Mouse (Mus musculus): ENCODE results near the gene Olfr693.
"Not testable (repeated sequence)": the region's sequence is repeated elsewhere in the genome, so short reads cannot be mapped to it uniquely, and the experiment has no call there.

The Olfr693 gene

DNA sequence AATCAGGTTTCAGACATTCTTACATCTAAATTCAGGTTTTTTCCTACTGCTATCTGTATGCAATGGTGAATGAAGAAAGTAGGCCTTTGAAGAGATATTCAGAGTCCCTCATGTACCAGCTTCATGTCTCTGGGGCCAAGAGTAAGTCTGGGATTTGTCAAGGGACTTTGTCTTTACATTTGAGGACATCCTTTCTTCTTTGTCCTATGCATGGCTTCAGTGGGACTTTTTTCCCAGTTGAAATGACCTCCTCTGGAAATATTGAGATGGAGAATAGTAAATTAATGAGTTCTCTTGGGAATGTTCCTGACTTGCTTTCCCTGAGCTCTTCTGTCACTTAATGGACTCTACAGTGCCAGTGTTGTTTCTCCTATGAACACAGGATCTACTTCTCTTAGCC is at the start of gene Olfr693:
Gene Olfr693 (minus strand): TSS at position 101 of the 400 bp plus-strand sequence.
- no peak for DNase-seq

- DNase-seq = not testable (repeated sequence)
Observed at GRCm38 (mm10) chr7:106725654-106726053, 45.3 kb upstream of the Olfr693 start.

DNA sequence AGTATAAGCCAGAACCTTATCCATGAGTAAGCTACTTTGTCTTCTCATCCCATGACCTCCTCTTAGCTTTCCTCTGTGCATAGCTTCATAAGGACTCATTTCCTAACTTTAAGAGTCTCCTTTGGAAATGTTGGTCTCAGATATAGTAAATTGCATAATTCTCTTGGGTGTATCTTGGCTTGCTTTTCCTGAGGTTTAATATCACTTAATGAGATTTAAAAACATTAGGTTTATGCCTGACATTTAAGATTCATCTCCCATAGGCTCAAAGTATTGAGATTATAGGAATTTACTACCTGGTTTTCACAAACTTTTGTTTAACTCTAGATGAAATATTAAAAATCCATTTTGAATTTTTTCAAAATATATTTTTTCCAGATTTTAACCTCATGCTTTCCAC is 35.9 kb upstream of the Olfr693 start, which contains the start of gene Olfr695:
Gene Olfr695 (minus strand): TSS at position 101 of the 400 bp plus-strand sequence.
- no peak for DNase-seq

DNA sequence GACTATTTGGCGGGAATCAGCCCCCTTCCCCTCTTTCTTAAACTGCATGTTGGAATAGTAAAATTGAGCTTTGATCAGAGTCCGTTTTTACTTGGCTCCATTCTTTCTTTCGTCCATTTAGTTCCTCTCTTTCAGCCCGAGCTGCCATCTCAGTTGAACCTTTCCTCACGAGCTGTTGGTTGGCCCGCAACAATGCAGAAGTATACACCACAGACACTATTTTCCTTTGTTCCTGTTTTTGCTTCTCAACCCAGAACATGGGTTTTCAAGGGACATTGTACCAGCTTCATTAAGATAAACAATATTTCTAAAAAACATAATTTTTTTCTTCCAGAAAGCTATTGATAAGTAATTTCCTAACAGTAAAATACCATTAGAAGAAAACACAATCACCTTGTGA is 31.1 kb upstream of the Olfr693 start:
- no peak for DNase-seq

DNA sequence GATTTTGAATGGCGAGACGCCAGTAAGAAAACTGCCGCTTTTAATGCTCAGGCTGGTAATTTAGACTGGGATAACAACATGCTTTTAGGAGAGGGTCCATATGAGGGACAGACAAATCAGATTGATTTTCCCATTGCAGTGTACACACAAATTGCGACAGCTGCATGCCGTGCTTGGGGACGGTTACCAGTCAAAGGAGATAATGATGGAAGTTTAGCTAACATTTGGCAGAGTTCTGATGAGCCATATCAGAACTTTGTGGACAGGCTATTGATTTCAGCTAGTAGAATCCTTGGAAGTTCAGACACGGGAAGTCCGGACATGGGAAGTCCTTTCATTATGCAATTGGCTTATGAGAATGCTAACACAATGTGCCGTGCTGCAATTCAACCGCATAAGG is 27.3 kb upstream of the Olfr693 start:
- DNase-seq = not testable (repeated sequence)

- no peak for DNase-seq
Observed at GRCm38 (mm10) chr7:106696891-106697290, 16.5 kb upstream of the Olfr693 start.

GRCm38 (mm10) chr7:106692976-106693375 is 12.6 kb upstream of the Olfr693 start:
- no peak for DNase-seq

- no peak for DNase-seq
Observed at GRCm38 (mm10) chr7:106691714-106692113, 11.3 kb upstream of the Olfr693 start, which contains the start of gene Olfr694. TSS of gene Olfr694 (minus strand) at chr7:106691814.

- no peak for DNase-seq
Observed at GRCm38 (mm10) chr7:106685382-106685781, 5.0 kb upstream of the Olfr693 start.

- no peak for DNase-seq
Observed at GRCm38 (mm10) chr7:106652344-106652652, 28.1 kb downstream of the Olfr693 start.

GRCm38 (mm10) chr7:106651555-106652343 is 28.6 kb downstream of the Olfr693 start:
- DNase-seq = no peak

- DNase-seq = no peak
Observed at GRCm38 (mm10) chr7:106649774-106650173, 30.6 kb downstream of the Olfr693 start.

GRCm38 (mm10) chr7:106645261-106645660 is 35.1 kb downstream of the Olfr693 start:
- DNase-seq = no peak

- DNase-seq = no peak
Observed at GRCm38 (mm10) chr7:106644222-106644870, 36.0 kb downstream of the Olfr693 start.

DNA sequence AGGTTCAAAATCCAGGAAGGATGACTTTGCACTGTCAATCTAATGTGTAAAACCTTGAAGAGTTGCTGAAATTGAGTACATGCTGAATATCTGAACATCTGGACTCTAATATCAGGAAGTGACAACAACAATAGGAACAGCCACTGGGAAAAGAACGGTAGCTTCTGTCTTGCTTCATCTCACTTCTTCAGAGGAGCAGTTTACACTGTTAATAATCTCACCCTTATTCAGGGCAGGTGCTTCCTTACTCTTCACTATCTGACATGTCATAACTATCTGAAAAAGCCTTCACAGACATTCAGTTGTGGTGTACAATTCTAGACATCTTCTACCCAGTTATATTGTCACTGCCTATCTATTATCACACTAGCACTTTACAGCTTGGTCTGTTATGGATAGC is 39.5 kb downstream of the Olfr693 start:
- no peak for DNase-seq

DNA sequence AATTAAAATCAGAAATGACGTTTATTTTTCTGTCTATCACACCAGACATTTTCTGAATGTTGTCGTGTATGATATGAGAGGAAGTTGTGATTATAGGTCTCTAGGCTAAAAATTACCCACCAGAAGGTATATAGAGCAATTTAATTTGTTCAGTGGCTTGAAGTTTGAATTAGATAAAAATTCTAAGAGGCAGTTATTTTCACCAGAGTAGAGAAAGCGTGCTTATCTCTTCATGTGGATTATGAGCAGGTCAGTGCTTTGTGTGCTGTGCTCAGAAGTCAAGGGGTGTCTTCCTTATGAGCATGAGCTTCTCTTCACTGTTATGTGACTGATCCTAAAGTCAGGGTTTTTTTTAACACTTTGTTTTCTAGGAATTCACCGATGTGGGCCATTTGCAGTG is 44.8 kb downstream of the Olfr693 start:
- DNase-seq = no peak
